Mouse (Mus musculus) limb, embryonic 14.5 days (tissue): ENCODE data around the gene Slc36a4. TPM values are rescaled to one million over a fixed set of nuclear protein-coding genes. Genes with fewer than 3 reads are reported as not detected.

ENCODE experiments used
- ATAC-seq: fragments of 200-750 bp; cut with Nextera tagmentation; 2 replicates; pipeline ENCODE4 v1.8.0; 2017; ENCODE audit warnings: low read depth, moderate number of reproducible peaks, moderate TSS enrichment; ENCODE audit not compliant: low FRiP score
- DNase-seq: peaks from one replicate; pipeline ENCODE4 v3.0.0-alpha.2; 2015; ENCODE audit warnings: low spot score
- H3K27ac ChIP-seq: fragments of 300-500 bp; sonication (generic); replicated peaks from 2 replicates; pipeline ENCODE4 v1.5.1; 2014; ENCODE audit warnings: low read depth, mild to moderate bottlenecking, low read length, moderate library complexity, mixed read lengths
- H3K27me3 ChIP-seq: fragments of 300-500 bp; sonication (generic); 2 replicates; pipeline ENCODE4 v1.6.1; 2014; ENCODE audit warnings: low read length, mixed read lengths; ENCODE audit not compliant: control insufficient read depth, insufficient read depth
- H3K36me3 ChIP-seq: fragments of 300-500 bp; sonication (generic); 2 replicates; pipeline ENCODE4 v1.6.1; 2014; ENCODE audit warnings: mild to moderate bottlenecking, low read length, moderate library complexity, mixed read lengths; ENCODE audit not compliant: control insufficient read depth, insufficient read depth
- H3K4me1 ChIP-seq: fragments of 300-500 bp; sonication (generic); 2 replicates; pipeline ENCODE4 v1.6.1; 2014; ENCODE audit warnings: antibody characterized with exemption, low read length, mixed read lengths; ENCODE audit not compliant: control insufficient read depth, insufficient read depth
- H3K4me2 ChIP-seq: fragments of 300-500 bp; sonication (generic); replicated peaks from 2 replicates; pipeline ENCODE4 v1.6.1; 2014; ENCODE audit warnings: low read depth, mild to moderate bottlenecking, low read length, moderate library complexity; ENCODE audit not compliant: severe bottlenecking
- H3K4me3 ChIP-seq: fragments of 300-500 bp; sonication (generic); replicated peaks from 2 replicates; pipeline ENCODE4 v1.5.1; 2014; ENCODE audit warnings: low read length
- H3K9ac ChIP-seq: fragments of 300-500 bp; sonication (generic); 2 replicates; pipeline ENCODE4 v1.6.1; 2014; ENCODE audit warnings: mild to moderate bottlenecking, low read depth, low read length, moderate library complexity; ENCODE audit not compliant: severe bottlenecking
- H3K9me3 ChIP-seq: fragments of 300-500 bp; sonication (generic); 2 replicates; pipeline ENCODE4 v1.6.1; 2016; ENCODE audit warnings: low read length; ENCODE audit not compliant: control insufficient read depth
- POLR2A ChIP-seq: fragments of 200-500 bp; IDR thresholded peaks from 2 replicates; pipeline ENCODE4 v1.8.0; 2012; ENCODE audit warnings: inconsistent platforms, mild to moderate bottlenecking, moderate library complexity, borderline replicate concordance; ENCODE audit not compliant: insufficient read depth, insufficient read length; ENCODE audit errors: extremely low read depth
- WGBS: fragments of 180-500 bp; shearing (Covaris S2); extraction: QIAGEN DNeasy Blood & Tissue Kit; methylation state at CpG from one replicate; pipeline ENCODE4 v1.1.7; 2014; 5-methylcytosine and 5-hydroxymethylcytosine counted together
- polyA plus RNA-seq, 2 experiments: library from polyadenylated mRNA; depleted of rRNA in 1 of 2; stranded (reverse) in 1 of 2; unstranded in 1 of 2; fragments of >200 nt; fragmentation: Nextera tagmentation in 1 of 2; extraction: Ambion mirVana in 1 of 2; gene quantifications; 2 replicates each; pipeline versions ENCODE4 v1.2.1 to v1.2.3; 2012 to 2014

Gene Slc36a4
- polyA plus RNA-seq, 2 experiments, result 17.0 to 23.7 TPM

- ATAC-seq, result no peak
These were observed 3.8 kb upstream of the Slc36a4 start for GRCm38 (mm10) chr9:15705706-15706105.

DNA sequence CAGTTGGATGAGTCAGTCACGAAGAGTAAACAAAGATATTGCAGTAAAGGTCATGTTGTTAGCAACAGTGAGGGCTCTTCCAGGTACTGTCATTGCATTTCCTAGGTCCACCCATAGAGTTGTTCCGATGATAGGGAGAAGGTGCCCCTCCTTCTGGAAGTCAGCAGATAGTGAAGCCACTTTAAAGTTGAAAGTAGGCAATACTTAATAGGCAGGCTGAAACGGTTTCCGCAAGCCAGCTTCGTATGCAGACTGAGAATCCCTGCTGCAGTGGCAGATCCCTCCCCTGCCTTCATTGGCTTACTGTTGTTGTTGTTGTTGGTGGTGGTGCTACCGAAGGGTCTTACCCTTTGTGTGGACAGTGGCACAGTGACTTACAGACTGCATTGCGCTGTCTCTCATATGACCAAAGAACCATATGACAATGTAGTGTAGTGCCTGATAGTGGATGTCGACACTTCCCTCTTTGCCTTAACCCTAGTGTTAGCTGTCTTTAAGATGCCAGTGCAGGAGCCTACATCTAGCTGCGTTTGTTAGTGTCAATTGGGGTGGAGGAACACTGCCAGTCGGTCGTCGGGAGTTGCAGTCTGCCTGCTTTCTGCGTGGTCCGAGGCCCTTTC, 449 bp upstream of the Slc36a4 start:
- H3K27ac ChIP-seq, result peak overlapping the region; percentile 79; the same call in 1 of the 2 replicates
- TF ChIP-seq POLR2A, result no peak
- H3K4me2 ChIP-seq, result peak overlapping the region; percentile 70
- 19% methylated on average over 14 of the region's 14 CpGs for WGBS
- no peaks in the 10 kb centered on the region for H3K36me3 ChIP-seq
- H3K9ac ChIP-seq, result peak overlapping the region; percentile 90
- peak overlapping the region; percentile 71 for H3K4me3 ChIP-seq
- no peaks in the 10 kb centered on the region for H3K9me3 ChIP-seq
- peak; percentile 23 for ATAC-seq
- H3K4me1 ChIP-seq, result peaks cover 17% of the 10 kb centered on the region
- H3K27me3 ChIP-seq, result no peaks in the 10 kb centered on the region
- no peak for DNase-seq

More at GRCm38 (mm10) chr9:15705706-15706105, 3.8 kb upstream of the Slc36a4 start:
- no peak overlapping the region for H3K4me3 ChIP-seq
- H3K27me3 ChIP-seq, result no peaks in the 10 kb centered on the region
- H3K4me2 ChIP-seq, result no peak overlapping the region
- 69% methylated on average over 10 of the region's 10 CpGs for WGBS
- H3K9ac ChIP-seq, result no peak overlapping the region
- no peaks in the 10 kb centered on the region for H3K36me3 ChIP-seq
- H3K27ac ChIP-seq, result no peak overlapping the region
- no peak for DNase-seq
- peaks cover 8% of the 10 kb centered on the region for H3K4me1 ChIP-seq
- no peaks in the 10 kb centered on the region for H3K9me3 ChIP-seq
- TF ChIP-seq POLR2A, result no peak

DNA sequence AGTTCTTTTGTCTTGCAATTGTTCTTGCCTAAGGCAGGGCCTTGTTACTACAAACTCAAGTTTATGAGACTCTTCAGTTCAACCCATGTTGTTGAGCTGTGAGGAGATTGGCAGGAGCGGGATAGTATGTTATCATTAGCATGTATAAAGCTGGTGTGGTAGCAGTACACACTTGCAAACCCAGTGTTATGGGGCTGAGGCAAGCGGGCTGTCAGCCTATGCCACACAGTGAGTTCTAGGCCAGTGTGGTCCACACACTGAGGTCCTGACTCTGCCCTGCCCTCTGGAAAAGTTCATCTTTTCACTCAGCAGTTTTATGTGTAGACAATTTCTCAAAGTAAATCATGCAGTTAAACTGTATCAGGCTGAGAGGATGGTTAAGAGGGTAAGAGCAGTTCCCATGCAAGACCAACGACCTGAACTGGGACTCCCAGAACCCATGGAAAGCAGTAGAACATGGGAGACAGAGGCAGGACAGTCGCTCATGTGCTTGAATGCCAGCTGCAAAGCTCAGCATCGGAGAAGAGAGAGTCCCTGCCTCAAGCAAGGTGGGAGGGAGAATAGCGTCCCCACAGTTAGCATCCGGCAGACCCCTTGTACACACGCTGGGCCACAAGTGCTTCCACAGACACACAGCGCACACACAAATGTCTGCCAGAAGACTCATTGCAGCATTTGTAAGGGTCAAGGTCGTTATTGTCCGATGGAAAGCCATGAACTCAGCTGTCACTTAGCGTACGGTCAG, 1.5 kb downstream of the Slc36a4 start:
- Histone ChIP-seq H3K4me3 (0 out of 2 replicates have a peak overlapping the region, but pooled peaks have one; percentile 71), H3K4me2 (peak overlapping the region; percentile 70), H3K36me3 (no peaks in the 10 kb centered on the region), H3K9me3 (no peaks in the 10 kb centered on the region), H3K4me1 (peaks cover 17% of the 10 kb centered on the region), H3K9ac (0 out of 2 replicates have a peak overlapping the region, but pooled peaks have one; percentile 90), H3K27ac (no peak overlapping the region), H3K27me3 (no peaks in the 10 kb centered on the region)
- no peak for ATAC-seq
- 83% methylated on average over 13 of the region's 13 CpGs for WGBS
- no peak for DNase-seq
- TF ChIP-seq POLR2A, result no peak

GRCm38 (mm10) chr9:15711676-15712075, 2.1 kb downstream of the Slc36a4 start:
- H3K4me2 ChIP-seq, result no peak overlapping the region
- H3K9ac ChIP-seq, result no peak overlapping the region
- H3K36me3 ChIP-seq, result no peaks in the 10 kb centered on the region
- H3K4me3 ChIP-seq, result no peak overlapping the region
- no peak for ATAC-seq
- peaks cover 17% of the 10 kb centered on the region for H3K4me1 ChIP-seq
- H3K9me3 ChIP-seq, result no peaks in the 10 kb centered on the region
- whole genome bisulfite sequencing, result 81% methylated on average over 7 of the region's 7 CpGs
- TF ChIP-seq POLR2A, result no peak
- DNase-seq, result no peak
- no peak overlapping the region for H3K27ac ChIP-seq
- no peaks in the 10 kb centered on the region for H3K27me3 ChIP-seq

DNA sequence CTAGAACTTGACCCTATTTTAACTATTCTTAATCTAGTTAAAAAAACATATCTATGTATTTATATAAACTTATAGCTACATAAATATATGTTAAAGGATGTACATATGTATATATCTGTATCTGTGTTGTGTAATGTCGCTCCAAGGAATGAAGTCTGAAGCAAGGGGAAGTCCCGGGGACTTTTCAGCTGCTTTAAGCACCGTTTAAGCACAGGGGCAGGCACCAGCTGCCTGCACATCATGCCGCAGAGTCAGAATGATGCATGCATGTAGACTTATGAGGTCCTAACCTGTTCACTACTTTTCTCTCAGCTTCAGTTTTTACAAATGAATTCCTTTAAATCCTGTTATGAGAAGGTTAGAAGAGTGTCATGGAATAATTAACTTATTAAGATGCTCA, 5.3 kb downstream of the Slc36a4 start:
- H3K4me1 ChIP-seq, result peaks cover 13% of the 10 kb centered on the region
- 82% methylated on average over 4 of the region's 4 CpGs for WGBS
- no peak overlapping the region for H3K27ac ChIP-seq
- H3K9ac ChIP-seq, result no peak overlapping the region
- H3K27me3 ChIP-seq, result no peaks in the 10 kb centered on the region
- H3K36me3 ChIP-seq, result 0 out of 2 replicates have a peak, but pooled peaks cover 3% of the 10 kb centered on the region
- no peak overlapping the region for H3K4me3 ChIP-seq
- H3K4me2 ChIP-seq, result no peak overlapping the region
- ATAC-seq, result no peak
- no peak for DNase-seq
- TF ChIP-seq POLR2A, result no peak
- H3K9me3 ChIP-seq, result no peaks in the 10 kb centered on the region
